Mouse (Mus musculus): ENCODE results near the gene Cdh22. TPM values are rescaled to one million over a fixed set of nuclear protein-coding genes. Genes with fewer than 3 reads are reported as not detected.

Cdh22 gene
- polyA plus RNA-seq, 1 experiment from 2014 or later: not detected

DNA sequence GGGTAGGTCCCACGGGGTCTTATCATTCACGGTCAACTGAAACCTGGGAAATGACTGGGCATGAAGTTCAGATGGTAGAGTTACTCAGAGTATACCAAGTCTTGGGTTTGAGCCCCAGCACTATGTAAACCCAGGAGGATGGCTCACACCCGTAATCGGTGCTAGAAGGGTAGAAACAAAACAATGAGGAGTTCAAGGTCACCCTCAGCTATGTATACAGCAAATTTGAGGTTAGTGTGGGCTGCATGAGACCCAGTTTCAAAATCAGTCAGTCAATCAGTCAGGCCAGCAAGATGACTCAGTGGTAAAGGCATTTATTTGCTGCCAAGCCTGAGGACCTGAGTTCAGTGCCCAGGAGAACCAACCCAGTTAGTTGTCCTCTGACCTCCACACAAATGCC, 27.6 kb downstream of the Cdh22 start:
- peaks cover 39% of the 10 kb centered on the region for H3K27me3 ChIP-seq (ENCODE audit: insufficient read depth, low read length)
- H3K9ac ChIP-seq (replicated peaks): no peak overlapping the region
- H3K4me1 ChIP-seq (ENCODE audit: insufficient read depth): no peaks in the 10 kb centered on the region; the same call in 1 of the 2 replicates
- no peak overlapping the region for H3K4me2 ChIP-seq (ENCODE audit: low read depth, low read length)
- WGBS (ENCODE audit: insufficient replicate concordance): 63% methylated on average over 4 of the region's 4 CpGs
- no peak overlapping the region for H3K27ac ChIP-seq (ENCODE audit: low read depth)
- H3K36me3 ChIP-seq (replicated peaks; ENCODE audit: insufficient read depth, low read length): no peaks in the 10 kb centered on the region
- H3K9me3 ChIP-seq (ENCODE audit: low read length): no peaks in the 10 kb centered on the region
- no peak overlapping the region for H3K4me3 ChIP-seq (ENCODE audit: low read depth, low read length)
- TF ChIP-seq CTCF (IDR thresholded peaks at IDR 0.05; ENCODE audit: low read depth): no peak
- no peak for TF ChIP-seq EP300 (IDR thresholded peaks at IDR 0.05; ENCODE audit: low read depth)
- ATAC-seq: no peak
- DNase-seq: no peak

DNA sequence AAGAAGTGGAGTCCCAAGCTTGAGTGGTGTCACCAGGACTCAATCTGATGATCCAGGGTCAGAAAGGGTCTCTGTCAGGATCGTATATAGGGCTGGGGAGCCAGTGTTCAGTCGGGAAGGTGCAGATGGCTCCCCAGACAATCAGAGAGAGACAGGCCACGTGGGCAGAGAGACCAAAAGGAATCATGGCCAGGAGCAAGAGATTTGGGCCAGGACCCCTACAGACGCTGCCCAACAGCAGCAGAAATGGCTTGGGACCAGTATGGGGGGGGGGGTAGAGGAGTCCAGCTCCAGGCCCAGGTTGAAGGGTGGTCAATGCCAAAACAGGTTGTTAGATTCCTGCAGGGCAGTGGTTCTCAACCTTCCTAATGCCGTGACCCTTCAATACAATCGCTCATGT, 29.2 kb downstream of the Cdh22 start:
- H3K4me3 ChIP-seq (ENCODE audit: low read depth, low read length): no peak overlapping the region
- H3K4me1 ChIP-seq (ENCODE audit: insufficient read depth): no peaks in the 10 kb centered on the region; the same call in 1 of the 2 replicates
- no peak for TF ChIP-seq EP300 (IDR thresholded peaks at IDR 0.05; ENCODE audit: low read depth)
- no peak for TF ChIP-seq CTCF (IDR thresholded peaks at IDR 0.05; ENCODE audit: low read depth)
- H3K9me3 ChIP-seq (ENCODE audit: low read length): no peaks in the 10 kb centered on the region
- ATAC-seq (no peak), DNase-seq (no peak)
- H3K9ac ChIP-seq (replicated peaks): no peak overlapping the region
- WGBS (ENCODE audit: insufficient replicate concordance): 61% methylated on average over 6 of the region's 6 CpGs
- no peaks in the 10 kb centered on the region for H3K36me3 ChIP-seq (replicated peaks; ENCODE audit: insufficient read depth, low read length)
- H3K27me3 ChIP-seq (ENCODE audit: insufficient read depth, low read length): peaks cover 31% of the 10 kb centered on the region
- H3K4me2 ChIP-seq (ENCODE audit: low read depth, low read length): no peak overlapping the region
- H3K27ac ChIP-seq (ENCODE audit: low read depth): no peak overlapping the region

DNA sequence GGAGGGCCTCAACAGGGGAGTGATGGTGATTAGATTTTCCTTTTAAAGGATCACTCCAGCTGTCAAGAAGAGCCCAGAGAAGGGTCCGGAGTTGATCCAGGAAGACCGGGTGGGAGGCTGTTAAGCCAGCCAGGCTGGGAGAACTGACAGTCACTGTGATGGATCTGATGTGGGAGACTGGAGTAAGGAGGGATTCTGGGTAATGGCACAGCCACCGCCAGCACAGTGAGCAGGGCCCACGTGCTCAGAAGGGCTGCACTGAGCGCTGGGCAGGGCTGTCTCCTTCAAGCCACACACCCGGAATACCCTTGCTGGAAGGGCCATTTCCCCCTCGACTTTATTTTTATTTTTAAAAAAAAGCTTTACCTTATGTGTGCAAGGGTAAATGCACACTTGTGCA, 29.7 kb downstream of the Cdh22 start:
- DNase-seq (no peak), ATAC-seq (no peak)
- no peaks in the 10 kb centered on the region; the same call in 1 of the 2 replicates for H3K4me1 ChIP-seq (ENCODE audit: insufficient read depth)
- WGBS (ENCODE audit: insufficient replicate concordance): 38% methylated on average over 7 of the region's 7 CpGs
- H3K27me3 ChIP-seq (ENCODE audit: insufficient read depth, low read length): peaks cover 25% of the 10 kb centered on the region
- no peak overlapping the region for H3K4me2 ChIP-seq (ENCODE audit: low read depth, low read length)
- H3K36me3 ChIP-seq (replicated peaks; ENCODE audit: insufficient read depth, low read length): no peaks in the 10 kb centered on the region
- no peak for TF ChIP-seq EP300 (IDR thresholded peaks at IDR 0.05; ENCODE audit: low read depth)
- no peak for TF ChIP-seq CTCF (IDR thresholded peaks at IDR 0.05; ENCODE audit: low read depth)
- H3K27ac ChIP-seq (ENCODE audit: low read depth): no peak overlapping the region
- no peak overlapping the region for H3K9ac ChIP-seq (replicated peaks)
- no peak overlapping the region for H3K4me3 ChIP-seq (ENCODE audit: low read depth, low read length)
- no peaks in the 10 kb centered on the region for H3K9me3 ChIP-seq (ENCODE audit: low read length)

DNA sequence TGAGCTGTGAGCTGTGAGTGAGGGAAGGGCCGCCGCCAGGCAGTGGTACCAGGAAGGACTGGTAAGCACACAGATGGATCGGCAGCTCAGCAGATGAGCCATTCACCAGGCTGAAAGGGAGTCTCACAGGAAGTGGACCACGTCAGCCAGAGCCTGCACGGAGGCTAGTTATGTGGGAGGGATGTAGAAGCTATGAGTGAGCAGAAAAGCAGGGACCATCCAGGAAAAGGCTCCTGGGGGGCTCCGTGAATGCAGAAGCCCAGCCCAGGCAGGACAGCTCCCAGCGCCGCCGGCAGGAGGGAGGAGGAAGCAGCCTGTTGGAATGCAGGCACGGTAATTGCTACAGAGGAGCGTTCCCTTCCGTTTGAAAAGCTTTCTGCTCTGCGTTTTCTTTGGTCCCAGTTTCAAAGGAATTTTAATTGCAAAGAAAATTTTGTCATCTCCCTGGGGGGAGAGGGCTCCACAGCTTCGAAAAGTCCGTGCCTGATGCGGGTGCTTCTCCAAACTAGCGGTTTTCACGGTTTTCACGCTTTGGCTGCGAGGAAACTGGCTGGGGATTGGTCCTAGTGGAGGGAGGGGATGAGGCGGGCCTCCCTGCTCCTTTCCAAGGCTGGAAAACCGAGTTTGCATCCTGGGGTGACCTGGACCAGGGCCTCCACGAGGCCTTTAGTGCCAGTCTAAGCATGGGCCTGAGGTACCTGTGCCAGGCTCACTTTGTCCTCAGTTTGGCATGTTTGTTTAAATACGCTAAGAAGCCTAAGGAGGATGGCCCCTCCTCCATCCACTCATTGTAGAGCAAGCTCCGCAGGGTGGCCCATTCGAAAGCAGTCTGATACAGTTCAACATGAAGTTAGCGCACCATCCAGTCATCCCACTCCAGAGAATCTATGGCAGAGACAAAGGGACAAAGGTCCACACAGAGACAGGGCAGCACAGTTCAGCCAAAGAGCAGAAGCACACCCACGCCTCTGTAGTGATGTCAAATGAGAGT, 32.6 kb downstream of the Cdh22 start:
- 5% methylated on average over 28 of the region's 28 CpGs for WGBS (ENCODE audit: insufficient replicate concordance)

DNA sequence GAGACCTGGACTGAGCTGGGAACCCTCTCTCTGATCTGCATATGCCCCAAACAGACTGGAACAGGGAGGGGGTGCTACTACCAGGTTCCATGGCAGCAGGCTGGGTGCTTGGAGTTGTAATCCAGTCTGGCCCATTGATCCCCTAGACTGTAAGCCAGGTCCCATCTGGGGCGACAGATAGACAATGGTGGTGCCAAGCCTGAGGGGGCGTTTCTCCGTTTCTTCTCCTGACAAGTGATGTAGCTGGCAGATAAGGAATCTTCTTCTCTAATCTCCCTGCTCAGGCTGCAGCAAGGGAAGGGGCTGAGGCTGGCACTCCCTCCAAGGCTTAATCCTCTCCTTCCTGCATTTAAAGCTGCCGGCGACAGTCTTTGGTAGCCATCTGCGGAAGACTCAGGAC, 37.1 kb downstream of the Cdh22 start:
- H3K4me1 ChIP-seq (ENCODE audit: insufficient read depth): no peaks in the 10 kb centered on the region; the same call in 1 of the 2 replicates
- no peak for ATAC-seq
- H3K9me3 ChIP-seq (ENCODE audit: low read length): no peaks in the 10 kb centered on the region
- DNase-seq: no peak
- H3K9ac ChIP-seq (replicated peaks): no peak overlapping the region
- no peak overlapping the region for H3K27ac ChIP-seq (ENCODE audit: low read depth)
- H3K36me3 ChIP-seq (replicated peaks; ENCODE audit: insufficient read depth, low read length): no peaks in the 10 kb centered on the region
- no peak for TF ChIP-seq EP300 (IDR thresholded peaks at IDR 0.05; ENCODE audit: low read depth)
- no peak for TF ChIP-seq CTCF (IDR thresholded peaks at IDR 0.05; ENCODE audit: low read depth)
- no peak overlapping the region for H3K4me2 ChIP-seq (ENCODE audit: low read depth, low read length)
- WGBS (ENCODE audit: insufficient replicate concordance): 53% methylated on average over 6 of the region's 6 CpGs
- H3K4me3 ChIP-seq (ENCODE audit: low read depth, low read length): no peak overlapping the region
- peaks cover 40% of the 10 kb centered on the region for H3K27me3 ChIP-seq (ENCODE audit: insufficient read depth, low read length)

More for the DNA sequence above, 32.6 kb downstream of the Cdh22 start:
- H3K27ac ChIP-seq (ENCODE audit: low read depth): no peak overlapping the region
- no peak for DNase-seq
- no peaks in the 10 kb centered on the region for H3K36me3 ChIP-seq (replicated peaks; ENCODE audit: insufficient read depth, low read length)
- no peak overlapping the region for H3K4me3 ChIP-seq (ENCODE audit: low read depth, low read length)
- peaks cover 18% of the 10 kb centered on the region for H3K27me3 ChIP-seq (ENCODE audit: insufficient read depth, low read length)
- H3K9ac ChIP-seq (replicated peaks): no peak overlapping the region
- TF ChIP-seq EP300 (IDR thresholded peaks at IDR 0.05; ENCODE audit: low read depth): no peak
- no peak for TF ChIP-seq CTCF (IDR thresholded peaks at IDR 0.05; ENCODE audit: low read depth)
- ATAC-seq: 0 out of 2 replicates have a peak, but pooled peaks have one; percentile 23
- no peaks in the 10 kb centered on the region for H3K9me3 ChIP-seq (ENCODE audit: low read length)
- H3K4me1 ChIP-seq (ENCODE audit: insufficient read depth): no peaks in the 10 kb centered on the region; the same call in 1 of the 2 replicates
- peak overlapping the region; percentile 35 for H3K4me2 ChIP-seq (ENCODE audit: low read depth, low read length)

DNA sequence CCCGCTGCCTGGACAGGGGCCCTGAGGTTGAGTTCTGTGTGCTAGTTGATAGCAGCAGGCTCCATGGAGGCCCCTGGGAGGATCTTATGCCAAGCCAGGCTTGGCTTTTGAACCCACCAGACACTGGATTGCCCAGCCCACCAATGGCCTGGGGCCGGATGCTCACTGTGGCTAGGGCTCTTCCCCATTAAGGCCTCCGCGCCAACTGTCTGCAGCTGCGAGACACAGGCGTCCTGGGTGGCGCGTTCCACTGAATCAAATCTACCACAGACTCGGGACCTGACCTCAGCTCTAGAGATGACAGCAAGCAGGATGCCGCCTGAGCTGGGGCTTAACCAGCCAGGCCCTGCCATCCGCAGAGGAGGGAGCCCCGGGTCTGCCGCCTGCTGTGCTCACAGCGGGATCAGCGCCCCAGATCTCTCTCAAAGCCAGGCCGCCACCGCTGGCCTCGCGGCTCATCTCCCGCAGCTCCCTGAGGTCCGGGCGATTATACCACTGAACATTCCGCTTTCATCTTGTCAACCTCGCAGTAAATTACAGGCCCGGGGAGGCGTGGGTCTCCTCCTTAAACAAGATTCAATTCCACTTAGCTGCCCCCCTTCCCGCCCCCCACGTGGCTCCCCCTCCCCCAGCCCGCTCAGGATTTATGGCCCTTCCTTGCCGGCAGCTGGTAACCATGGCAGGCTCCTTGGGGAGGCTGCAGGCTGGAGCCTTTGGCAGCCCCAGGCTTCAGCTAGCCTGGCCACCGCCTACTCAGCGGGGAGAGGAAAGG, 39.1 kb downstream of the Cdh22 start:
- Histone ChIP-seq H3K27ac (ENCODE audit: low read depth) (no peak overlapping the region), H3K4me2 (ENCODE audit: low read depth, low read length) (no peak overlapping the region), H3K27me3 (ENCODE audit: insufficient read depth, low read length) (peaks cover 29% of the 10 kb centered on the region), H3K9me3 (ENCODE audit: low read length) (no peaks in the 10 kb centered on the region), H3K4me3 (ENCODE audit: low read depth, low read length) (no peak overlapping the region), H3K9ac (replicated peaks) (no peak overlapping the region), H3K36me3 (replicated peaks; ENCODE audit: insufficient read depth, low read length) (no peaks in the 10 kb centered on the region), H3K4me1 (ENCODE audit: insufficient read depth) (no peaks in the 10 kb centered on the region)
- DNase-seq: no peak
- 12% methylated on average over 31 of the region's 32 CpGs for WGBS (ENCODE audit: insufficient replicate concordance)
- ATAC-seq: no peak
- TF ChIP-seq CTCF (IDR thresholded peaks at IDR 0.05; ENCODE audit: low read depth): no peak
- TF ChIP-seq EP300 (IDR thresholded peaks at IDR 0.05; ENCODE audit: low read depth): no peak
